Mouse (Mus musculus) embryonic fibroblast, embryonic 13.5 days (primary cell): ENCODE measurements around the gene Tmem82. TPM values are rescaled to one million over a fixed set of nuclear protein-coding genes. Genes with fewer than 3 reads are reported as not detected.

Experiments used
- H3K27ac ChIP-seq: 2 replicates; pipeline ENCODE4 v1.5.1; 2012; ENCODE audit warnings: low read length, control low read depth, inconsistent platforms; ENCODE audit not compliant: insufficient read depth
- H3K4me1 ChIP-seq: 2 replicates; pipeline ENCODE4 v1.6.1; 2011; ENCODE audit warnings: low read length; ENCODE audit not compliant: control insufficient read depth, insufficient read depth
- H3K4me3 ChIP-seq: 2 replicates; pipeline ENCODE4 v1.5.1; 2011; ENCODE audit warnings: mild to moderate bottlenecking, control low read depth, low read length; ENCODE audit not compliant: insufficient read depth
- CTCF ChIP-seq: IDR thresholded peaks from 2 replicates; pipeline ENCODE4 v1.5.1; 2011; ENCODE audit warnings: mild to moderate bottlenecking, control low read depth, low read length, moderate library complexity, borderline replicate concordance; ENCODE audit not compliant: insufficient read depth
- POLR2A ChIP-seq: IDR thresholded peaks from 2 replicates; pipeline ENCODE4 v1.6.1; 2011; ENCODE audit warnings: low read depth, mild to moderate bottlenecking, control low read depth, low read length, moderate library complexity
- polyA plus RNA-seq: library from polyadenylated mRNA; stranded (reverse); fragments of >200 nt; gene quantifications from 2 replicates; pipeline ENCODE4 v1.2.4, GENCODE M21; 2011; ENCODE audit warnings: low read depth; ENCODE audit not compliant: missing spikeins, insufficient read length

The Tmem82 gene
- polyA plus RNA-seq, 1 experiment: not detected

DNA sequence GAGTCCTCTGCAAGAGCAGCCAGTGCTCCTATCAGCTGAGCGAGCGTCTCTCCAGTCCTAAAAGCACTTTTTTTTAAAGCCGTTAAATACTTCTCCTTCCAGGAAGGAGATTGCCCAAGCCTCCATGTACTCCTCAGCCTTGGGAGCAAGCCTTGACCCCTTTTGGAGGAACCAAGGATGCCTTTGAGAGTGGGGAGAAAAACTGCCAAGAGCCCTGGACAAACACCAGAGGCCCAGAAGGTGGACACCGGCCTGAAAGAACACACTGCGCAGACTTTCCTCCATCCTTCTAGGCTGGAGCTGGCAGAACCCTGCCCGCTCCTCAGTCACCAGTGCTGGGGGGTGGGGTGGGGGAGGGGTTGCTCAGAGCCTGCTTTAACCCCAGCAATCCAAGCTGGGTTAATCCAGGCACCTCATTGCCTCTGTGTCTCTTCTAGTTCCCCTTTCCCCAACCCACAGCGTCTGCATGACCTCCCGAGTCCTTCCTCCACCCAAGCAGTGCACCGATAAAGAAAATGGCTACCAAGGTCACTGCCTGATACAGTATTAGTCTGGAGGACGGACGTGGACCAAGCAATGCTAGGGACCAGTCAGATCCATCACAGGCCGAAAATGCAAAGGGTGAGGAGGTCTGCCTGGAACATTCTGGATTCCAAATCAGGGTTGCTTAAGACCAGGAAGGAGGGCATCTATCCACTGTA is 37.6 kb upstream of the Tmem82 start:
- H3K4me1 ChIP-seq: no peaks in the 10 kb centered on the region
- H3K4me3 ChIP-seq: no peak overlapping the region
- H3K27ac ChIP-seq: no peak overlapping the region
- TF ChIP-seq CTCF (no peak), POLR2A (no peak)

DNA sequence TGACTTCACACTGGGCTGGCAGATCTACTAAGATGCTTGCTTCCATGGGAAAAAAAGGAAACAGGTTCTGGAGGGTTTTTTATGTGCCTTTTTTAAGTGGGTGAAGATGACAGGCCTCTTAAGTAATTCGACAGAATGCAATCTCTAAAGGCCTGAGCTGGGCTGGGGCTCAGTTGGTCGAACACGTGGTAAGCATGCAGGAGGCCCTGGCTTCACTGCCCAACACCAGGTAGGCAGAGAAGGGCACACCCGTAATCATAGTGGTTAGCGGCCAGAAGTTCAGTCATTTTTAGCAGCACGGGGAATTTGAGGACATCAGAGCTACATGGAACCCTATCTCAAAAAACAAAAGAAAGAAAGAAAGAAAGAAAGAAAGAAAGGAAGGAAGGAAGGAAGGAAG is 36.1 kb upstream of the Tmem82 start:
- TF ChIP-seq POLR2A (no peak), CTCF (no peak)

DNA sequence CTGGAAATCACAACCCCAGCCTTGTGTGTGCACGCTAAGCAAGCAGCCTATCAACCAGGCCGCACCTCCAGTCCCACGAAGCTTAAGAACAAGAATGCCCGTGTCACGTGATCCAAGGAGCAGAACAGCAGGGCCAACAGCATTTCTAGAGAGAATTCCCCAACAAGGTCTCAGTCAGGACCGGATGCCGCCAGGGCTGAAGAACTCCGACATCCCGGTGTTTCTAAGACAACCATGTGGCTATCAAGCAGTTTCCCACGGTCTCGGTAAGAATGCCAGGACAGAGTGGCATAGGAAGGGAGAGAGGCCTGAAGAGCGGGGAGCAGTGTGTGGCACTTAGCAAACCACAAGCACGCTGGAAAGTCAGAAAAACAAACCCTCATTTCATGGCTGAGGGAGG is 35.4 kb upstream of the Tmem82 start:
- no peaks in the 10 kb centered on the region for H3K4me1 ChIP-seq
- H3K27ac ChIP-seq: no peak overlapping the region
- TF ChIP-seq POLR2A: no peak
- TF ChIP-seq CTCF: no peak
- no peak overlapping the region for H3K4me3 ChIP-seq

More for the DNA sequence above, 36.1 kb upstream of the Tmem82 start:
- Histone ChIP-seq H3K27ac (no peak overlapping the region), H3K4me3 (no peak overlapping the region), H3K4me1 (no peaks in the 10 kb centered on the region)

- Histone ChIP-seq H3K4me1 (no peaks in the 10 kb centered on the region), H3K27ac (no peak overlapping the region), H3K4me3 (no peak overlapping the region)
- TF ChIP-seq POLR2A: no peak
- no peak for TF ChIP-seq CTCF
Observed at GRCm38 (mm10) chr4:141653044-141653443, 34.6 kb upstream of the Tmem82 start.

GRCm38 (mm10) chr4:141651944-141652343 is 33.5 kb upstream of the Tmem82 start:
- H3K4me3 ChIP-seq: no peak overlapping the region
- no peaks in the 10 kb centered on the region for H3K4me1 ChIP-seq
- no peak overlapping the region for H3K27ac ChIP-seq
- TF ChIP-seq POLR2A: no peak

DNA sequence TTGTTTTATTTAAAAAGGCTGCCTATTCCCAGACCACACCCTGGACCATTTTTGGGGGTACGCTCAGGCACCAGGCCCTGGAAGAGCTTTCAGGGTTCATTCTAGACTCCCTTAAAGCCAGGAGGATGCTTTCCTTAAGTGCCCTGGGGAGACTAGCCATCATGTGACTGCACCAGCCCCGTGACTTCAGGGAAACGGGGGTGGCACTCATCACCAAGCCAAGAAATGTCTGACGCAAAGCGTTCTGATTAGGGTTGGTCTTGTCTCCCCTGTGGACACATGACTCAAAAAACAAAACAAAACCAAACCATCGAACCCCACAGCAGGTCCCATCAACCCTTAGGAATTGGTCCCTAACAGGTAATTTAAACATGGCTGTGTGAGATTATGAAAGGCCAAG is 32.9 kb upstream of the Tmem82 start:
- no peak overlapping the region for H3K27ac ChIP-seq
- no peak for TF ChIP-seq CTCF
- no peak for TF ChIP-seq POLR2A
- no peak overlapping the region for H3K4me3 ChIP-seq
- no peaks in the 10 kb centered on the region for H3K4me1 ChIP-seq

GRCm38 (mm10) chr4:141649244-141649643 is 30.8 kb upstream of the Tmem82 start:
- no peak for TF ChIP-seq POLR2A
- H3K4me1 ChIP-seq: no peaks in the 10 kb centered on the region
- H3K27ac ChIP-seq: no peak overlapping the region
- H3K4me3 ChIP-seq: no peak overlapping the region

DNA sequence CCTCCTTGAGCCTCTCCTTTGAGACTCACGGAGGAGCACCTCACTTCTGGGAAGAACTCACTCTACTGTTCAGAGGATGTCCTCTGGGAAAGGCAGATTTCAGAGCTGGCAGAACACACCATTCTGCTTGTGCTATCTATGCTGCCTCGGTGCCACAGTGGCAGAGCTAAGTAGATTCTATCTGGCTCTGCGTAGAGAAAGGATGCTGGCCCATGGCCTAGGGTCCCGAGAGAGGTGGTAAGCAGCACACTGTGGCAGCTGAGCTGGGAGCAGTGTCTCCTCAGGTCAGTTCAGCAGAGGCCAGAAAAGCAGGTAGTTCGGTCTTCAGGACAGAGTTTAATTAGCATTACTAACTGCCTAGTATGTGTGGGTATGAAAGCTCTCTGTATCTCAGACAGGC is 29.8 kb upstream of the Tmem82 start:
- Histone ChIP-seq H3K4me1 (0 out of 2 replicates have a peak, but pooled peaks cover 2% of the 10 kb centered on the region), H3K4me3 (no peak overlapping the region), H3K27ac (no peak overlapping the region)
- TF ChIP-seq POLR2A (no peak), CTCF (no peak)

- no peak overlapping the region for H3K4me3 ChIP-seq
- no peak overlapping the region for H3K27ac ChIP-seq
- TF ChIP-seq CTCF: no peak
- TF ChIP-seq POLR2A: no peak
- 0 out of 2 replicates have a peak, but pooled peaks cover 2% of the 10 kb centered on the region for H3K4me1 ChIP-seq
Observed at GRCm38 (mm10) chr4:141647187-141647586, 28.8 kb upstream of the Tmem82 start.

DNA sequence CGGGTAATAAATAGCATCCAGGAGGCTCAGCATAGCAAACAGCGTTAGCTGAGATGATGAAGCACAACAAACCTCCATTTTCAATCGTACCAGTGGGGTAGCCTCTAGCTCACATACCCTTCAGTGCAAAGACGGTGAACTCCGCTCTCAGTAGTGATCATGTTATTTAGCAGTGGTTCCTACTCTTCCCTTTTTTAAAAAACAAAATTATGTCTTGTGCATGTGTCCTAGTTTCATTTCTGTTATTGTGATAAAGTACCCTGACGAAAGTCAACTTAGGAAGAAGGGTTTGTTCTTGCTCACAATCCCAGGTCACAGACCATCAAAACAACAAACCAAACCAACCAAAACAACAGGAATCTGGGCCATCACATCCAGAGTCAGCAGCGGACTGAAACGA is 27.6 kb upstream of the Tmem82 start:
- no peak overlapping the region for H3K27ac ChIP-seq
- TF ChIP-seq POLR2A: no peak
- TF ChIP-seq CTCF: no peak
- 0 out of 2 replicates have a peak, but pooled peaks cover 2% of the 10 kb centered on the region for H3K4me1 ChIP-seq
- H3K4me3 ChIP-seq: no peak overlapping the region

DNA sequence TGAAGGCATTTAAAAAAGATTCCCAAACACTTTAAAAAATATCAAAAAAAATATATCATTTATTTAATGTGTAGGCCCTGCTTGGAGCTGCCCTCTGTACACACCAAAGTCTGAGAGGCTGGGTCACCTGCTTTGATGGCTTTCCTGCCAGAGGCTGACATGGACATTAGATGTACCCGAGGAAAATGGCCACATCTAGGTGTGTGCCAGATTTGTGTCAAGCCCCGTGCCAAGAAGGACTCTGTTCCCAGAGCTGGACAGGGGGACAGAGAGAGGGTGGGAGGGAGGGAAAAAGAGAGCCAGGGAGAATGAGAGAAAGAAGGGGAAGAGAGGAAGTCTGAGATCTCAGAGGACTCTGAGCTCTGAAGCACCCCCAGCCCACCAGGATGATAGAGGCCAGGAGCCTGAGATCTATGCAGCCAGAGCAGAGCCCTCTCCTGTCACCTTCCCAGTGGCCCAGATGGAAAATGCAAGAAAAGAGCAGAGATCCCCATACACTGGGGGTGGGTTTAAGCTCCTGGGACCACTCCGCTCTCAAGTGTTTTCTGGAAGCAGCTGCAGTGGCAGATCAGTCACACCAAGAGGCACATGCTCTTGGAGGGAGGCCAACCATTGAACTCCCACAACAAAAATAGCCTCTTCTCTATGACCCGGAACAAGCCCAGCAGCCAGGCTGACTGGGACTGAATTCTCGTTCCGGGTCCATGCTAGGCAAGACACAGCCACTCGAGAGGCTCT is 24.9 kb upstream of the Tmem82 start:
- no peak overlapping the region for H3K27ac ChIP-seq
- no peak overlapping the region for H3K4me3 ChIP-seq
- TF ChIP-seq POLR2A (no peak), CTCF (no peak)
- H3K4me1 ChIP-seq: 0 out of 2 replicates have a peak, but pooled peaks cover 2% of the 10 kb centered on the region
